Mouse (Mus musculus): Measurements from ENCODE around the gene Olfr702.

Gene Olfr702

GRCm38 (mm10) chr7:106833793-106834192 is at the start of gene Olfr702:
Gene Olfr702, minus strand, starts transcription at chr7:106833893.
- DNase-seq, result no peak

DNA sequence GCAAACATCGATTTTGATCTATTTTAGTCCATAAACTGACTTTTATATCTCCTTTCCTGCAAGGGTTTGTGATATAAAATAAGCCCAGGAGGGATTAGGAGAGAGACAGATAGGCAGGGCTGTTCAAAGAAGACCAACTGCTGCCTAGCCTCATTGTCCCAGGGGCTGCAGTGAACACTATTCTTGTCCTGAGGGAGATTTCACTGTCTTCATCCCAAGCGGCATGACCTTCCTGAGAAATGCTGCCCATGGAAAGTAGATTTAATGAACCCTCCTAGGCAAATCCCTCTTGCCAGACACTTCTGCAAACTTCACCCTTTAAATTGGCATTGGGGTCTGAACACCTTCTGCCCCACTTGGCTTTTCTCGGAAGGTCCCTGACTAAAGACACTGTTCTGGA is 43.1 kb upstream of the Olfr702 start, which contains the start of gene Olfr705:
TSS of gene Olfr705 (minus strand) at position 101 of the 400 bp plus-strand sequence.
- no peak for DNase-seq

GRCm38 (mm10) chr7:106862885-106863284 is 29.2 kb upstream of the Olfr702 start, which contains the start of gene Olfr704:
Gene Olfr704, plus strand, starts transcription at chr7:106863185.
- no peak for DNase-seq

GRCm38 (mm10) chr7:106843060-106843459 is 9.4 kb upstream of the Olfr702 start, which contains the start of gene Olfr703:
Gene Olfr703, plus strand, starts transcription at chr7:106843360.
- no peak for DNase-seq

DNA sequence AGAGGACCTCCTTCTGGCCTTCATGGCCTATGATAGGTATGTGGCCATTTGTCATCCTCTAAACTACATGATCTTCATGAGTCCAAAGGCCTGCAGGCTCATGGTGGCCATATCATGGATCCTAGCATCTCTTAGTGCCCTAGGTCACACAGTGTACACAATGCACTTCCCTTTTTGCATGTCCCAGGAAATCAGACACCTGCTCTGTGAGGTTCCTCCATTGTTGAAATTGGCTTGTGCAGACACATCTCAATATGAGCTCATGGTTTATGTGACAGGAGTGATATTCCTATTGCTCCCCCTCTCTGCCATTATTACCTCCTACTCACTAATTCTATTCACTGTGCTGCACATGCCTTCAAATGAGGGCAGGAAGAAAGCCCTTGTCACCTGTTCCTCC is 15.3 kb downstream of the Olfr702 start:
- no peak for DNase-seq

DNA sequence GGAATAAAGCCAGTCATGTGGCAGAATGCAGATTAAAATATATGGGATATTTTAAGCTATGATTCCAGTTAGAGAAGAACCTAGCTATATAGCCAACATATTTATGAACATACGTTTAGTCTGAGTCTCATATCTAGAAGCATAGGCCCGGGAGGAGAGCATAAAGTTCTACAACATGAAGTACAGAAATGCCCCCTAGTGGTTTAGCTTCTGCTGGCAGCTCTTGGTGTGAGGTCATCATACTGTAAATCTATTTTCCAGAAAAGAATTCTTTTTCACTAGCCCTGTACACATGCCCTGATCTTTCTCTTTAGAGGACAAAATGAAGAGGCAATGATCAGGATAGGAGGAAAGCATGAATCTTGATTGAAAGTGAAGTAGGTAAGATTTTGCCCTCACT is 17.9 kb downstream of the Olfr702 start:
- peak; percentile 6 for DNase-seq

GRCm38 (mm10) chr7:106813829-106814228 is 19.9 kb downstream of the Olfr702 start, which contains the start of gene Olfr701:
Gene Olfr701, plus strand, starts transcription at chr7:106814129.
- DNase-seq, result no peak

DNA sequence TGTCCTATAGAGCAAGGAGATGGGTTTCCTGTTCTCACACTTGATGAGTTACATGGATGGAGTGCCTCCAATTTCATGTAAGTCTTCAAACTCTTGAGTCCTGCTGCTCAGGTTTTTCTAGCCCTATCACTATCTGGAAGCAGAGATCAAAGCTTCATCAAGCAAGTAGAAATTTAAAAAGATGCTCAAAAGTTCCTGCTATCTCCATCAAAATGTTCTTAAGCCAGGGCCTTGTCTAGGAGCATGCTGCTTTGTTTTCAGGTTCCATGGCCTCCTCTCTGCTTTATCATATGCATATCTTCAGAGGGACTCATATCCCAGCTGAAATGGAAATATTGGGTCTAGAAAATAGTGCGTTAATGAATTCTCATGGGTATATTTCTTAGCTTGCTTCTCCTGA is 25.0 kb downstream of the Olfr702 start, which contains the start of gene Olfr700:
TSS of gene Olfr700 (minus strand) at position 101 of the 400 bp plus-strand sequence.
- no peak for DNase-seq

- no peak for DNase-seq
These were observed 40.6 kb downstream of the Olfr702 start, which contains the start of gene Olfr699 for GRCm38 (mm10) chr7:106793098-106793497. Gene Olfr699, minus strand, starts transcription at chr7:106793198.

DNA sequence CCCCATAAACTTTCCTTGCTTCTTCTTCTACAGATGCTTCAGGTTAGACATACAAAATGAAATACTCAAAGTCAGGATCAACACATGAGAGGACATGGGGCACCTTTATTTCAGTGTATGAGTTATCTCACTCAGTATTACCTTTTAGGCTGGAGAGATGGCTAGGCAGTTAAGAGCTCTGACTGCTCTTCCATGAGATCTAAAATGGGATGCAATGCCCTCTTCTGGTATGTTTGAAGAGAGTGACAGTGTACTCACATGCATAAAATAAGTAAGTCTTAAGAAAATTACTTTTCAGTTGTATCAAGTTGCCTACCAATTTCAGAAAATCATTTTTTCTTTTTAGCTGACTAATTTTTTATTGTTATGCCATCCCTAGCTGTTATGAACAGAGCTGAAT is 45.4 kb downstream of the Olfr702 start:
- no peak for DNase-seq

Data from liver (tissue).